Mouse (Mus musculus) intestine, postnatal 0 days (tissue): ENCODE data around the gene Ccdc171. TPM values are rescaled to one million over a fixed set of nuclear protein-coding genes. Genes with fewer than 3 reads are reported as not detected.
"Not testable (repeated sequence)": the region's sequence is repeated elsewhere in the genome, so short reads cannot be mapped to it uniquely, and the experiment has no call there.

Experiments
- ATAC-seq: fragments of 200-750 bp; cut with Nextera tagmentation; 2 replicates; pipeline ENCODE4 v1.8.0; 2017; ENCODE audit warnings: mild to moderate bottlenecking, moderate TSS enrichment, moderate library complexity
- H3K27ac ChIP-seq: fragments of 300-500 bp; sonication (generic); 2 replicates; pipeline ENCODE4 v1.5.1; 2014; ENCODE audit warnings: mild to moderate bottlenecking, low read depth, low read length, moderate library complexity
- H3K27me3 ChIP-seq: fragments of 300-500 bp; sonication (generic); replicated peaks from 2 replicates; pipeline ENCODE4 v1.6.1; 2014; ENCODE audit warnings: low read length, mixed read lengths; ENCODE audit not compliant: control insufficient read depth, insufficient read depth
- H3K36me3 ChIP-seq: fragments of 300-500 bp; sonication (generic); 2 replicates; pipeline ENCODE4 v1.6.1; 2014; ENCODE audit warnings: mild to moderate bottlenecking, moderate library complexity; ENCODE audit not compliant: control insufficient read depth, insufficient read depth
- H3K4me1 ChIP-seq: fragments of 300-500 bp; sonication (generic); replicated peaks from 2 replicates; pipeline ENCODE4 v1.6.1; 2014; ENCODE audit warnings: antibody characterized with exemption, low read length, mixed read lengths; ENCODE audit not compliant: control insufficient read depth, insufficient read depth
- H3K4me2 ChIP-seq: fragments of 300-500 bp; sonication (generic); replicated peaks from 2 replicates; pipeline ENCODE4 v1.6.1; 2014; ENCODE audit warnings: low read depth, mild to moderate bottlenecking, moderate library complexity
- H3K4me3 ChIP-seq: fragments of 300-500 bp; sonication (generic); 2 replicates; pipeline ENCODE4 v1.5.1; 2014; ENCODE audit warnings: low read depth, low read length
- H3K9ac ChIP-seq: fragments of 300-500 bp; sonication (generic); 2 replicates; pipeline ENCODE4 v1.6.1; 2014; ENCODE audit warnings: mild to moderate bottlenecking, low read depth, low read length
- H3K9me3 ChIP-seq: fragments of 300-500 bp; sonication (generic); 2 replicates; pipeline ENCODE4 v1.6.1; 2016; ENCODE audit warnings: mixed run types; ENCODE audit not compliant: control insufficient read depth
- CTCF ChIP-seq: sonication (generic); IDR thresholded peaks from 2 replicates; pipeline ENCODE4 v1.5.1; 2016; ENCODE audit warnings: low read depth, mild to moderate bottlenecking, control low read depth, antibody characterized with exemption, moderate library complexity
- WGBS: fragments of 180-500 bp; shearing (Covaris S2); extraction: QIAGEN DNeasy Blood & Tissue Kit; methylation state at CpG from one replicate; pipeline ENCODE4 v1.1.7; 2014; 5-methylcytosine and 5-hydroxymethylcytosine counted together
- polyA plus RNA-seq: library from polyadenylated mRNA; unstranded; fragments of >200 nt; fragmentation: Nextera tagmentation; extraction: Ambion mirVana; gene quantifications from 2 replicates; pipeline ENCODE4 v1.2.1, GENCODE M21; 2015

Ccdc171 gene
- polyA plus RNA-seq, 1 experiment from 2014 or later = 0.69 TPM

DNA sequence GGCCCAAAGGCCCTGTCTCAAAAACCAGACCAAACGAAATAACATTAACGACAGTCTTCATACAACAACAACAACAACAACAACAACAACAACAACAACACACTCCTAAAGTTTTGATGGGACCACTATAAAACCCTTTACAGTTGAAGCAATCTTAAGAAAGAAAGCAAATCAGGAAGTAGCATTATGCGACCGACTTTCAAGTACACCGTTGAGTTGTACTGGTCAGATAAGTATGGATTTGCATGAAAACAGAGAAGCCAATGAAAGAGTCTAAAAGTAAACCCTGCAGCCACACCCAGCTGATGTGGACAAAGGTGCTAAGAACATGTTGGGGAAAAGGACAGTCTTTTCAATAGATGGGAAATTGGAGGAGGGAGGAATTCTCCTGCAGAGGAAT lies 45.7 kb downstream of the Ccdc171 start:
- TF ChIP-seq CTCF = no peak
- Histone ChIP-seq H3K4me2 (no peak overlapping the region), H3K4me1 (no peaks in the 10 kb centered on the region), H3K9ac (no peak overlapping the region), H3K36me3 (no peaks in the 10 kb centered on the region), H3K4me3 (no peak overlapping the region), H3K27ac (no peak overlapping the region), H3K9me3 (0 out of 2 replicates have a peak, but pooled peaks cover 4% of the 10 kb centered on the region), H3K27me3 (no peaks in the 10 kb centered on the region)
- no peak for ATAC-seq
- WGBS = 81% methylated on average over 5 of the region's 5 CpGs

GRCm38 (mm10) chr4:83572521-83572920 lies 47.2 kb downstream of the Ccdc171 start:
- Histone ChIP-seq H3K9ac (no peak overlapping the region), H3K4me1 (no peaks in the 10 kb centered on the region), H3K9me3 (0 out of 2 replicates have a peak, but pooled peaks cover 4% of the 10 kb centered on the region), H3K36me3 (no peaks in the 10 kb centered on the region), H3K27me3 (no peaks in the 10 kb centered on the region), H3K4me2 (no peak overlapping the region), H3K27ac (no peak overlapping the region), H3K4me3 (no peak overlapping the region)
- WGBS = 56% methylated on average over 6 of the region's 6 CpGs
- no peak for TF ChIP-seq CTCF
- no peak for ATAC-seq

DNA sequence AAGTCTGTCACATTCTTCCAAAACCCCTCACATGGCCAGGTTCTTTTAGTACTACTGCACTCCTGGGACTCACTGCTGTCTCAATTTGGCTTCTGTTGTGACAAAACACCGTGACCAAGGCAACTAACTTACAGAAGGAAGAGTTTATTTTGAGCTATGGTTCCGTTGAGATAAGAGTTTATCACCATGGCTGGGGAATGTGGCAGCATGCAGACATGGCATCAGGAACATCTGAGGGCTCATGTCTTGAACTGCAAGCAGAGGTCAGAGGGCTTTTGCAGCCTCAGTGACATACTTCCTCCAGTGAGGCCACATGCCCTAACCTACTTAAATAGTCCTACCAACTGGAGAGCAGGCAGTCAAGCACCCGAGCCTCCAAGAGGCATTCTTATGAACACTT lies 51.0 kb downstream of the Ccdc171 start:
- 0 out of 2 replicates have a peak, but pooled peaks cover 4% of the 10 kb centered on the region for H3K9me3 ChIP-seq
- H3K4me3 ChIP-seq = no peak overlapping the region
- no peak for TF ChIP-seq CTCF
- no peaks in the 10 kb centered on the region for H3K27me3 ChIP-seq
- no peaks in the 10 kb centered on the region for H3K36me3 ChIP-seq
- no peak overlapping the region for H3K9ac ChIP-seq
- no peak overlapping the region for H3K4me2 ChIP-seq
- no peaks in the 10 kb centered on the region for H3K4me1 ChIP-seq
- WGBS = 47% methylated on average over 3 of the region's 3 CpGs
- ATAC-seq = no peak
- H3K27ac ChIP-seq = no peak overlapping the region

DNA sequence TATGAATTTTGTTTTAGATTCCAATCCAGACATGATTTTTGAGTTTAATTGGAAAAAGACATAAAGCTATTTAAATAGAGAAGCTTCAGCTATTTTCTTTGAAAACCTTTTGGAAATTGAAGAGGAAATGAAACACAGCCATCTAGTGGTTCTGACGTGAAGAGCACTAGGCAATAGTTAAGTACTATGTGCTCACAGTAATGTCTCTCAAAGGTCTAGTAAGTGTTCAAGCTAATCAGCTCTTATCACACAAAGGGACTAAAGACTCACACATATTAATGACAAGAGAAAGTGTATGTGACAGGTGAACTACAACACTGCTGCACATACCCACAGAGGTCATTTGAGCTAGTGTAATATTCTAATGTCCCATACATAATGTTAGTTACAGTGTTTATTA lies 54.8 kb downstream of the Ccdc171 start:
- no peak overlapping the region for H3K9ac ChIP-seq
- TF ChIP-seq CTCF = peak; percentile 63
- no peaks in the 10 kb centered on the region for H3K36me3 ChIP-seq
- H3K27me3 ChIP-seq = no peaks in the 10 kb centered on the region
- H3K27ac ChIP-seq = no peak overlapping the region
- H3K4me2 ChIP-seq = no peak overlapping the region
- H3K4me3 ChIP-seq = no peak overlapping the region
- 13% methylated on average over 1 of the region's 1 CpGs for WGBS
- no peaks in the 10 kb centered on the region for H3K4me1 ChIP-seq
- no peaks in the 10 kb centered on the region for H3K9me3 ChIP-seq
- no peak for ATAC-seq

DNA sequence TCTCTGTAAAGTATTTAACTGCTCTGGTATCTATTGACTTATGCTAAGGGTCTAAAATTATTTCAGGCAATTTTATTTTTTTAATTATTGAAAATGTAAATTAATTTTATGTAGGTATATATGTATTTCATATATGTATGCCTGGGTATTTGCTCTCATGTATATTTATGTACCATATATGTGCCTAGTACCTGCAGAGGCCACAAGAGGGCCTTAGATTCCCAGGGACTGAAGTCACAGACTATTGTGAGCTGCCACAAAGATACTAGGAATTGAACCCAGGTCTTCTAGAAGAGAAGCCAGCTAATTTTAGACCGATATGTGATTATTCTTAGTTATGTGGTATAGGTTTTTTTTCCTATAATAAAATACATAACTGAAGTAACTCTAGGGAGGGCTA lies 62.2 kb downstream of the Ccdc171 start:
- H3K4me3 ChIP-seq = no peak overlapping the region
- no peak for ATAC-seq
- TF ChIP-seq CTCF = no peak
- no peaks in the 10 kb centered on the region for H3K9me3 ChIP-seq
- H3K27me3 ChIP-seq = no peaks in the 10 kb centered on the region
- H3K36me3 ChIP-seq = no peaks in the 10 kb centered on the region
- H3K27ac ChIP-seq = no peak overlapping the region
- no peak overlapping the region for H3K9ac ChIP-seq
- no peak overlapping the region for H3K4me2 ChIP-seq
- H3K4me1 ChIP-seq = no peaks in the 10 kb centered on the region
- 100% methylated on average over 1 of the region's 1 CpGs for WGBS

DNA sequence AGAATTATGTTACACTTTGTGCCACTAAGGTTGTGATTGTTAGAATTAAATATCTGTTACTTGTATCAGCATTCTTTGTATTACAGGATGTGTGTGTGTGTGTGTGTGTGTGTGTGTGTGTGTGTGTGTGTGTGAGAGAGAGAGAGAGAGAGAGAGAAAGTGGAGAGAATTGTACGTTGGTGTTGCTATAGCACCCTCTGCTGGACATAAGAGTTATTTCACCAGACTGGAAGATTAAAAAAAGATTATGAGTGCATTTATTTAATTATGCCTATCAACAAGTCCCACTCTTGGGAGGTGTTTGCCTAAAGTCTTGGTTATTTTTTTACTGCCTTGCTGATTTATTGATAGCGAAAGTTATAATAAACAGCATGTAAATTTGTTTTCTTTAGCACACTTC lies 71.1 kb downstream of the Ccdc171 start:
- peak; percentile 76 for TF ChIP-seq CTCF
- Histone ChIP-seq H3K4me2 (no peak overlapping the region), H3K27me3 (no peaks in the 10 kb centered on the region), H3K9ac (no peak overlapping the region), H3K27ac (no peak overlapping the region), H3K4me1 (no peaks in the 10 kb centered on the region), H3K4me3 (no peak overlapping the region), H3K36me3 (no peaks in the 10 kb centered on the region), H3K9me3 (no peaks in the 10 kb centered on the region)
- ATAC-seq = no peak
- 24% methylated on average over 2 of the region's 2 CpGs for WGBS

DNA sequence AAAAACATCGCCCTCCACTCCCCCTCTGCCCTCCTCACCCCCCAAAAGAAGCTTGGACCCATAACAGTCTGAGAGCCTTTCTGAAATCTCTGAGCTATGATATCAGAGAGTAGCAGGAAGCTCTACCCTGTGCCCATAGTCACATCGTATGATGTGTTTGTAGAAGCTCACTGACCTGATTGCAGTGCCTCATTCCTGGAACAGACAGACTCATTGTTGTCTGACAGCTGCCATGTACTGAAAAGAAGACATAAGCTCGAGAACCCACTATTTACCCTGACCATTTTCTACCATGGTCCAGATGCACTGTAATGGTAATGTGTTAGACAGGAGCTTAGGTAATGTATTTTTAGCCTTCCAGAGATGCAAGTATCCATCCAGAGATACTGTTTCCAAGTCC lies 85.8 kb downstream of the Ccdc171 start:
- no peaks in the 10 kb centered on the region for H3K9me3 ChIP-seq

GRCm38 (mm10) chr4:83623021-83623711 lies 97.8 kb downstream of the Ccdc171 start:
- not testable (repeated sequence) for H3K9ac ChIP-seq, H3K4me3 ChIP-seq, H3K4me2 ChIP-seq, H3K27ac ChIP-seq, ATAC-seq, H3K27me3 ChIP-seq, H3K36me3 ChIP-seq, H3K4me1 ChIP-seq, H3K9me3 ChIP-seq
- WGBS = 33% methylated on average over 9 of the region's 13 CpGs

More for the DNA sequence above, 85.8 kb downstream of the Ccdc171 start:
- ATAC-seq = no peak
- H3K27ac ChIP-seq = no peak overlapping the region
- no peak overlapping the region for H3K4me2 ChIP-seq
- H3K36me3 ChIP-seq = no peaks in the 10 kb centered on the region
- no peak overlapping the region for H3K4me3 ChIP-seq
- H3K4me1 ChIP-seq = no peaks in the 10 kb centered on the region
- no peak for TF ChIP-seq CTCF
- H3K9ac ChIP-seq = no peak overlapping the region
- H3K27me3 ChIP-seq = no peaks in the 10 kb centered on the region
- WGBS = 77% methylated on average over 3 of the region's 3 CpGs
